Mouse (Mus musculus) ES-Bruce4 (cell line): Measurements from ENCODE around the gene Ndufb6. TPM values are rescaled to one million over a fixed set of nuclear protein-coding genes. Genes with fewer than 3 reads are reported as not detected.

ENCODE experiments used
- H3K27ac ChIP-seq: 2 replicates; pipeline ENCODE4 v1.5.1; 2012; ENCODE audit warnings: low read length, inconsistent platforms; ENCODE audit not compliant: insufficient read depth
- H3K27me3 ChIP-seq: 2 replicates; pipeline ENCODE4 v1.6.1; 2012; ENCODE audit warnings: mild to moderate bottlenecking, low read length, inconsistent platforms; ENCODE audit not compliant: control insufficient read depth, poor library complexity, insufficient read depth, severe bottlenecking
- H3K36me3 ChIP-seq: 2 replicates; pipeline ENCODE4 v1.6.1; 2012; ENCODE audit warnings: inconsistent platforms, mild to moderate bottlenecking, low read length, moderate library complexity; ENCODE audit not compliant: control insufficient read depth, poor library complexity, insufficient read depth, severe bottlenecking
- H3K4me1 ChIP-seq: one replicate; pipeline ENCODE4 v1.8.1; 2011; ENCODE audit warnings: low read length; ENCODE audit not compliant: control insufficient read depth, insufficient read depth
- H3K4me3 ChIP-seq: 2 replicates; pipeline ENCODE4 v1.5.1; 2011; ENCODE audit warnings: low read depth, mild to moderate bottlenecking, low read length
- H3K9ac ChIP-seq: 2 replicates; pipeline ENCODE4 v1.6.1; 2012; ENCODE audit warnings: low read depth, mild to moderate bottlenecking, inconsistent platforms; ENCODE audit not compliant: poor library complexity, severe bottlenecking
- H3K9me3 ChIP-seq: replicated peaks from 2 replicates; pipeline ENCODE4 v1.6.1; 2012; ENCODE audit warnings: mild to moderate bottlenecking, low read length, inconsistent platforms; ENCODE audit not compliant: control insufficient read depth, poor library complexity, insufficient read depth, severe bottlenecking
- CTCF ChIP-seq: IDR thresholded peaks from one replicate; pipeline ENCODE4 v1.8.1; 2011; ENCODE audit warnings: low read depth, low read length
- EP300 ChIP-seq: IDR thresholded peaks from 2 replicates; pipeline ENCODE4 v1.6.1; 2011; ENCODE audit warnings: low read depth, low read length; ENCODE audit not compliant: insufficient read depth
- POLR2A ChIP-seq: IDR thresholded peaks from one replicate; pipeline ENCODE4 v1.8.1; 2011; ENCODE audit warnings: low read length; ENCODE audit not compliant: insufficient read depth
- polyA plus RNA-seq: library from polyadenylated mRNA; stranded (reverse); fragments of >200 nt; gene quantifications from 2 replicates; pipeline ENCODE4 v1.2.4, GENCODE M21; 2011; ENCODE audit warnings: low read depth; ENCODE audit not compliant: missing spikeins, insufficient read depth, insufficient read length

Ndufb6 gene
- polyA plus RNA-seq, 1 experiment: 151 TPM

DNA sequence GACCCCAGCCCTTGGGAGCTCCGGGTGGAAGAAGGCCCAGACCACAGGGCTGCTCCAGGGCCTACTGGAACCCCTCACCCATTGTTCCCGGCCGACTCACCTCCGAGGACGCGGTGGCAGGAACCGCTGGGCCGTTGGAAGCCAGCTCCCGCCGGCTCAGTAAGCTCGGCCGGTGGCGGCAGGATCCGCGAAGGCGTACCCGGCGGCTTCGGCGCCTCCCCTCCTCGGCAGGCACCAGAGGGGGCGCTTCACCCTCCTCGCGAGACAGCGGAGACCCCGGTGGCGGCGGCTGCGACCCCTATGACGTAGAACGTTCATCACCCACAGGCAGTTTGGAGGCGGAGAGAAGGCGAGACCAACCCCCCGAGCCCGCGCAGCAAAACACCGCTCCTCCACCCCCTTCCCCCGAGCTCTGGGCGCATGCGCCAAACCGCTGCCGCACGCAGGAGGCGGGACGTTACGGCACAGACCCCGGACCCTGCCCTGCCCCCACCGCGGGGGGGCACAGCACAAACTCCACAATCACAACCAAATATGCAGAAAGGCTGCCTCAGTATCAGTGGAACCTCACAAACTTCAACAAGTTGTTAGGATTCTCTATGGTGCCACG, 10.9 kb downstream of the Ndufb6 start:
- peaks cover 25% of the 10 kb centered on the region for H3K36me3 ChIP-seq
- H3K9ac ChIP-seq: peak overlapping the region; percentile 98

DNA sequence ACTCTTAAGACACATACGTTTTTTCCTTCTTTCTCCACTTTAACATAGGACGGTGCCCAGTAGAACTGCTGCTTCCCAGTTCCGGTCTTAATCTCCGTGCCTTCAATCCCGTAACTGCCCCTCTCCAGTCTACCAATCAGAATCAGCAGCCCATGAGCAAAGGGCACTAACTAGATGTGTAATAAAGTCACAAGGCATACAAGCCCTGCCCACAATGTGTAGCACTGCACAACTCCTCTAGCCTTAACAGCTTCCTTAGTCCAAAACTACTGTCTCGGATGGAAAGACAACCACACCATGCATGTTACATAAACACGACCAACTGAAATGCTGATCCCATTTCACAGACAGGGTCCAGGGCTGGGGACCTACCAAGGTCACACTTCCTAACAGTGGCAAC, 11.5 kb downstream of the Ndufb6 start:
- Histone ChIP-seq H3K9ac (peak overlapping the region; percentile 98), H3K27ac (no peak overlapping the region), H3K4me3 (peak overlapping the region; percentile 96), H3K36me3 (peaks cover 31% of the 10 kb centered on the region), H3K27me3 (no peaks in the 10 kb centered on the region), H3K4me1 (no peaks in the 10 kb centered on the region), H3K9me3 (no peaks in the 10 kb centered on the region)
- TF ChIP-seq CTCF: no peak
- TF ChIP-seq POLR2A: no peak
- no peak for TF ChIP-seq EP300

More for the DNA sequence above, 10.9 kb downstream of the Ndufb6 start:
- Histone ChIP-seq H3K27me3 (no peaks in the 10 kb centered on the region), H3K9me3 (no peaks in the 10 kb centered on the region), H3K4me3 (peak overlapping the region; percentile 96), H3K27ac (peak overlapping the region; percentile 86), H3K4me1 (no peaks in the 10 kb centered on the region)
- TF ChIP-seq POLR2A (peak; percentile 22), CTCF (no peak)

DNA sequence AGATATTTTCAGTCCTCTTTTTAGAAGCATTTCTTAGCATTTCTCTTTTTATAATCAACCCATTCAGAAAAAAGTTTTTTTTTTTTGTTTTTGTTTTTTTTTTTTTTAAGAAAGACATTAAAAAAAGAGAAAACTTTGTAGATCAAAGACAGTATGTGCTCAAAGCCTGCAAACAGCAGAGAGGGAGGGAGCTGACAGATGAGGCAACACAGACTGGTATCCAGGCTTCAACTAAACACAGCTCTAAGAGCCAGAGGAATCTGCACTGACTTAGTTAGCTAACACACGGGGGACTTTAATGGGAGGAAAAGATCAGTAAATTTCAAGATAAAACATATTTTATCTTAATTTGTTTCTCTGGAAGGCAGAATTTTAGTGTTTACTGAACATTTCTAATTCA, 14.9 kb downstream of the Ndufb6 start:
- Histone ChIP-seq H3K27ac (no peak overlapping the region), H3K4me1 (no peaks in the 10 kb centered on the region), H3K27me3 (no peaks in the 10 kb centered on the region), H3K9me3 (no peaks in the 10 kb centered on the region), H3K36me3 (peaks cover 60% of the 10 kb centered on the region), H3K9ac (no peak overlapping the region), H3K4me3 (no peak overlapping the region)
- TF ChIP-seq POLR2A: no peak
- no peak for TF ChIP-seq EP300
- TF ChIP-seq CTCF: no peak

DNA sequence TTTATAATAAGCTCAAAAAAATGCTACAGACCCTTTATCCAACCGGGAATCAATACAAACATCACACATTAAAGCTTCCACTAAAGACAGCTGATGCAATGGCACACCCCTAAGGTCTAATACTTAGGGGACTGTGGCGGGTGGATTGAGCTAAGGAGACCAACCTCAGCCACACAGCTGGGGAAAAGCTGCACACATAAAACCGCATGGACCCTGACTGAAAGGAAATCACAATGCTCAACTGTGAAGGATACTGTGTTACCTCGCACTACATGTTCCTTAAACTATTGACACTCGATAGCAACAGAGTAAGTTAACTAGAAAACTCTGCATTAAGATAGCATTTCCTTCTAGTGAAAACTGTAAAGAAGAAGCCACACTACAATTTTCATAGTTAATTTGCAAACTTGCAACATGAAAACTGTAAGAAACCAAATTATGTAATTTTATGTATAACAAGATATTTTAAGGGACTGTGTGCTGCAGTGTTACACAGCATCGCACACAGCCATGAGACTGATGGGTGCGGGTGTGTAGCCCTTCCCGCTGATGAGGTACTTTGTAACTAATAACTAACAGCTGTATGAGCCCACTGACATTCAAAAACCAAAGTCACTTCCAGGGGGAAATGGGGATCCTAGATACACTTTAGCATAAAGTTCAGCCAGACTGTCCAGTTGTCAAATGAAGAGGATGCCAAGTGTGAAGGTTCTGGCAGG, 24.7 kb downstream of the Ndufb6 start:
- Histone ChIP-seq H3K27me3 (no peaks in the 10 kb centered on the region), H3K4me1 (no peaks in the 10 kb centered on the region), H3K36me3 (peaks cover 5% of the 10 kb centered on the region; the same call in 1 of the 2 replicates), H3K27ac (no peak overlapping the region), H3K4me3 (no peak overlapping the region), H3K9me3 (no peaks in the 10 kb centered on the region), H3K9ac (no peak overlapping the region)
- TF ChIP-seq CTCF (no peak), POLR2A (no peak), EP300 (no peak)

DNA sequence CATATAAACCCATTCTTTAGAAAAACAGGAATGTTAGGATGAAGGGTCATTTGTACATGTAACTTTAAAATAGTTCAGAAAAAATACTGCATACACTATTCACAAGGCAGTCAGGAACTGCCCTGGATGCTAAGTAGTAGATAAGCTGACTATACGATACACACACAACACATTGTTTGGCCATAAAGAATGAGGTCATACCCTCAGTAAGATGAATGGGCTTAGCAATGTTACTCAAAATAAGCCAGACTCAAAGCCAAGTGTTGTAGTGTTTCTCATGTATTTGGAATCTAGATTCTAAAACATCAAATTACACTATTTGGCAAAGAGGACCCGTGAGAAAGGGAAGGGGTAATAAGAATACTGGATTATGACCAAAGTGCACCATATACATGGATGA, 25.5 kb downstream of the Ndufb6 start:
- H3K4me1 ChIP-seq: no peaks in the 10 kb centered on the region
- no peak overlapping the region for H3K4me3 ChIP-seq
- no peaks in the 10 kb centered on the region for H3K36me3 ChIP-seq
- no peaks in the 10 kb centered on the region for H3K27me3 ChIP-seq
- H3K9me3 ChIP-seq: no peaks in the 10 kb centered on the region
- TF ChIP-seq EP300 (no peak), POLR2A (no peak), CTCF (no peak)
- H3K27ac ChIP-seq: no peak overlapping the region
- no peak overlapping the region for H3K9ac ChIP-seq

DNA sequence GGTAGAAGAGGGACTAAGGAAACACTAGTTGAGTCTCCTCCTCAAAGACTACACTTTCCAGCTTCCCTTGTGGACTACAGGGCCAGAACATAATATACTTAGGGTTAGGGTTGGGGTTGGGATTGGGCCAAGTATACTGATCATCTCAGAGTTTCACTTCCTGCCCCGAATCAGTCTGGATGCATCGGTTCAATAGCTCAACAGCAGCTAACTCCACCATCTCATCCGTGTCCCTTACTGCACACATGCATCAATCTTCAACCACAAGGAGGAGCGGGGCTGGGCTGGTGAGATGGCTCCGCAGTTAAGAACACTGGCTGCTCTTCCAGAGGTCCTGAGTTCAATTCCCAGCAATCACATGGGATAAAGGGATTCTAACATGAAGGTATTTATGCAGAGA, 28.2 kb downstream of the Ndufb6 start:
- TF ChIP-seq POLR2A: no peak
- H3K27me3 ChIP-seq: no peaks in the 10 kb centered on the region
- H3K4me1 ChIP-seq: no peaks in the 10 kb centered on the region
- H3K4me3 ChIP-seq: no peak overlapping the region
- H3K36me3 ChIP-seq: no peaks in the 10 kb centered on the region
- H3K27ac ChIP-seq: no peak overlapping the region
- H3K9ac ChIP-seq: no peak overlapping the region
- no peaks in the 10 kb centered on the region for H3K9me3 ChIP-seq
